ENCODE assay signal across 8 mouse cellular contexts in genomic region chr6:129532556-129532941, GRCm38 (mm10). TPM values are rescaled to one million over a fixed set of nuclear protein-coding genes. Genes with fewer than 3 reads are reported as not detected.
DNase-seq lines count a peak whose midpoint lies in the region; ATAC-seq and TF ChIP-seq lines count a peak whose summit lies in the region.

No protein-coding gene starts in this region.

- peaks cover 5% of the 10 kb centered on the region; the same call in 1 of the 2 replicates for H3K36me3 ChIP-seq in embryonic facial prominence, embryonic 10.5 days (replicated peaks)
- H3K36me3 ChIP-seq in intestine, embryonic 15.5 days: no peaks in the 10 kb centered on the region
- H3K36me3 ChIP-seq in limb, embryonic 10.5 days: no peaks in the 10 kb centered on the region
- no peaks in the 10 kb centered on the region for H3K36me3 ChIP-seq in small intestine, adult 2 months (ENCODE audit: control insufficient read depth, insufficient read depth, low read length)

- no peak for TF ChIP-seq POLR2A in small intestine, adult 2 months (IDR thresholded peaks at IDR 0.05; ENCODE audit: low read depth, low read length)

- no peaks in the 10 kb centered on the region for H3K9me3 ChIP-seq in embryonic facial prominence, embryonic 10.5 days
- H3K9me3 ChIP-seq in intestine, embryonic 15.5 days: no peaks in the 10 kb centered on the region
- H3K9me3 ChIP-seq in limb, embryonic 10.5 days (replicated peaks): no peaks in the 10 kb centered on the region

- H3K27ac ChIP-seq in embryonic facial prominence, embryonic 10.5 days (replicated peaks): peak overlapping the region; percentile 86
- peak overlapping the region; percentile 48; the same call in 1 of the 2 replicates for H3K27ac ChIP-seq in intestine, embryonic 15.5 days
- peak overlapping the region; percentile 88 for H3K27ac ChIP-seq in limb, embryonic 10.5 days
- H3K27ac ChIP-seq in small intestine, adult 2 months (ENCODE audit: insufficient read depth, low read depth, low read length): peak overlapping the region; percentile 18; the same call in 1 of the 2 replicates

- no peak for TF ChIP-seq CTCF in small intestine, adult 2 months (IDR thresholded peaks at IDR 0.05; ENCODE audit: extremely low read depth, insufficient read length, insufficient replicate concordance, low read depth, low read length)

- H3K4me2 ChIP-seq in intestine, embryonic 15.5 days (replicated peaks): peak overlapping the region; percentile 89

- H3K4me3 ChIP-seq in embryonic facial prominence, embryonic 10.5 days: peak overlapping the region; percentile 72
- peak overlapping the region; percentile 82 for H3K4me3 ChIP-seq in intestine, embryonic 15.5 days (replicated peaks)
- peak overlapping the region; percentile 82 for H3K4me3 ChIP-seq in limb, embryonic 10.5 days
- peak overlapping the region; percentile 85 for H3K4me3 ChIP-seq in small intestine, adult 2 months (ENCODE audit: low read depth, low read length)

- peak overlapping the region; percentile 71; the same call in 1 of the 2 replicates for H3K9ac ChIP-seq in intestine, embryonic 15.5 days

- 32% methylated on average over 7 of the region's 7 CpGs for WGBS in embryonic facial prominence, embryonic 10.5 days
- WGBS in intestine, embryonic 15.5 days: 28% methylated on average over 7 of the region's 7 CpGs
- 36% methylated on average over 7 of the region's 7 CpGs for WGBS in limb, embryonic 10.5 days
- WGBS in small intestine, adult 2 months: 12% methylated on average over 7 of the region's 7 CpGs

- H3K27me3 ChIP-seq in embryonic facial prominence, embryonic 10.5 days (replicated peaks; ENCODE audit: low read depth, poor library complexity, severe bottlenecking): no peaks in the 10 kb centered on the region
- no peaks in the 10 kb centered on the region for H3K27me3 ChIP-seq in intestine, embryonic 15.5 days (replicated peaks)
- no peaks in the 10 kb centered on the region for H3K27me3 ChIP-seq in limb, embryonic 10.5 days (ENCODE audit: low read depth, poor library complexity, severe bottlenecking)
- H3K27me3 ChIP-seq in small intestine, adult 2 months (ENCODE audit: control insufficient read depth, insufficient read depth, low read length): no peaks in the 10 kb centered on the region

- peak; percentile 57 for DNase-seq in embryo, embryonic 11 days
- no peak for DNase-seq in embryo, embryonic 9.5 days (ENCODE audit: extremely low spot score)
- peak; percentile 30 for DNase-seq in embryonic facial prominence, embryonic 10.5 days (ENCODE audit: low spot score)
- DNase-seq in gonadal fat pad, adult 2 months (ENCODE audit: low read depth): peak; percentile 78
- peak; percentile 43 for DNase-seq in limb, embryonic 10.5 days (ENCODE audit: low spot score)
- peak; percentile 48 for DNase-seq in mesoderm, embryonic 11.5 days (ENCODE audit: low read depth, low spot score)

- ATAC-seq in intestine, embryonic 15.5 days: peak; percentile 72

- peaks cover 19% of the 10 kb centered on the region for H3K4me1 ChIP-seq in embryonic facial prominence, embryonic 10.5 days
- 0 out of 2 replicates have a peak, but pooled peaks cover 14% of the 10 kb centered on the region for H3K4me1 ChIP-seq in intestine, embryonic 15.5 days (replicated peaks)
- H3K4me1 ChIP-seq in limb, embryonic 10.5 days: peaks cover 16% of the 10 kb centered on the region
- H3K4me1 ChIP-seq in small intestine, adult 2 months (ENCODE audit: control insufficient read depth, insufficient read depth, insufficient read length, low read length): peaks cover 4% of the 10 kb centered on the region; the same call in 1 of the 2 replicates

RNA-seq across cellular contexts. Expression of gene Gabarapl1, which starts 0.4 kb away (rescaled TPM):
- 44.9 and 46.5 TPM in 2 replicates for polyA plus RNA-seq in embryonic facial prominence, embryonic 10.5 days (2016; fragmentation: Nextera tagmentation; extraction: Ambion mirVana)
- polyA plus RNA-seq in gonadal fat pad, adult 2 months (2012; rRNA removed): 103 and 116 TPM in 2 replicates
- polyA plus RNA-seq in intestine, embryonic 15.5 days (2015; fragmentation: Nextera tagmentation; extraction: Ambion mirVana): 38.5 and 43.7 TPM in 2 replicates
- 34.2 and 35.7 TPM in 2 replicates for polyA plus RNA-seq in limb, embryonic 10.5 days (2016; fragmentation: Nextera tagmentation; extraction: Ambion mirVana)
- polyA plus RNA-seq in small intestine, adult 2 months (2012; rRNA removed): 6.7 and 13.5 TPM in 2 replicates

RNA-seq across cellular contexts. Expression of gene Tmem52b, which starts 20.2 kb away (rescaled TPM):
- not detected in 2 replicates for polyA plus RNA-seq in embryonic facial prominence, embryonic 10.5 days (2016; fragmentation: Nextera tagmentation; extraction: Ambion mirVana)
- 0.07 and 0.33 TPM in 2 replicates for polyA plus RNA-seq in gonadal fat pad, adult 2 months (2012; rRNA removed)
- polyA plus RNA-seq in intestine, embryonic 15.5 days (2015; fragmentation: Nextera tagmentation; extraction: Ambion mirVana): 0.09 TPM in 1 of 2 replicates, not detected in the other
- polyA plus RNA-seq in limb, embryonic 10.5 days (2016; fragmentation: Nextera tagmentation; extraction: Ambion mirVana): not detected in 2 replicates
- not detected in 2 replicates for polyA plus RNA-seq in small intestine, adult 2 months (2012; rRNA removed)

RNA-seq across cellular contexts. Expression of gene Olr1, which starts 25.6 kb away (rescaled TPM):
- polyA plus RNA-seq in embryonic facial prominence, embryonic 10.5 days (2016; fragmentation: Nextera tagmentation; extraction: Ambion mirVana): 0.06 TPM in 1 of 2 replicates, not detected in the other
- 0.15 and 0.16 TPM in 2 replicates for polyA plus RNA-seq in gonadal fat pad, adult 2 months (2012; rRNA removed)
- 0.04 and 0.13 TPM in 2 replicates for polyA plus RNA-seq in intestine, embryonic 15.5 days (2015; fragmentation: Nextera tagmentation; extraction: Ambion mirVana)
- polyA plus RNA-seq in limb, embryonic 10.5 days (2016; fragmentation: Nextera tagmentation; extraction: Ambion mirVana): 0.16 TPM in 1 of 2 replicates, not detected in the other
- not detected in 2 replicates for polyA plus RNA-seq in small intestine, adult 2 months (2012; rRNA removed)

RNA-seq across cellular contexts. Expression of gene Klre1, which starts 45.2 kb away (rescaled TPM):
- not detected in 2 replicates for polyA plus RNA-seq in embryonic facial prominence, embryonic 10.5 days (2016; fragmentation: Nextera tagmentation; extraction: Ambion mirVana)
- 0.18 and 0.20 TPM in 2 replicates for polyA plus RNA-seq in gonadal fat pad, adult 2 months (2012; rRNA removed)
- polyA plus RNA-seq in intestine, embryonic 15.5 days (2015; fragmentation: Nextera tagmentation; extraction: Ambion mirVana): not detected in 2 replicates
- not detected in 2 replicates for polyA plus RNA-seq in limb, embryonic 10.5 days (2016; fragmentation: Nextera tagmentation; extraction: Ambion mirVana)
- polyA plus RNA-seq in small intestine, adult 2 months (2012; rRNA removed): 0.09 TPM in 1 of 2 replicates, not detected in the other

RNA-seq across cellular contexts. Expression of gene Klrd1, which starts 59.0 kb away (rescaled TPM):
- polyA plus RNA-seq in embryonic facial prominence, embryonic 10.5 days (2016; fragmentation: Nextera tagmentation; extraction: Ambion mirVana): not detected in 2 replicates
- 0.16 and 0.37 TPM in 2 replicates for polyA plus RNA-seq in gonadal fat pad, adult 2 months (2012; rRNA removed)
- polyA plus RNA-seq in intestine, embryonic 15.5 days (2015; fragmentation: Nextera tagmentation; extraction: Ambion mirVana): 1.3 and 1.8 TPM in 2 replicates
- polyA plus RNA-seq in limb, embryonic 10.5 days (2016; fragmentation: Nextera tagmentation; extraction: Ambion mirVana): not detected in 2 replicates
- 0.23 TPM in 1 of 2 replicates, not detected in the other for polyA plus RNA-seq in small intestine, adult 2 months (2012; rRNA removed)

Comparison
In these comparisons a context has a peak if more than half of its experiments do, and no peak if none do; other contexts are left out.
1. H3K27ac ChIP-seq: peak in every context shown above with its lines; median percentile 88 in limb, embryonic 10.5 days; 86 in embryonic facial prominence, embryonic 10.5 days; 48 in intestine, embryonic 15.5 days; 18 in small intestine, adult 2 months.